Mouse (Mus musculus) testis, postnatal 14 days (tissue): ENCODE data around the gene Cggbp1.
"Not testable (repeated sequence)": the region's sequence is repeated elsewhere in the genome, so short reads cannot be mapped to it uniquely, and the experiment has no call there.

Experiments used
- DNase-seq: peaks from one replicate; pipeline ENCODE4 v3.0.0; 2021; ENCODE audit warnings: low spot score

Gene Cggbp1

GRCm38 (mm10) chr16:64851563-64852362, at the start of gene Cggbp1, which contains the start of gene Zfp654:
Cggbp1 (plus strand) TSS chr16:64851996.
Zfp654 (minus strand) TSS chr16:64851652.
- peak; percentile 100 for DNase-seq

GRCm38 (mm10) chr16:64803041-64803440, 48.8 kb upstream of the Cggbp1 start:
- DNase-seq = no peak

GRCm38 (mm10) chr16:64817094-64817765, 34.6 kb upstream of the Cggbp1 start:
- DNase-seq = no peak

GRCm38 (mm10) chr16:64823890-64824289, 27.9 kb upstream of the Cggbp1 start:
- DNase-seq = no peak

GRCm38 (mm10) chr16:64824474-64824873, 27.3 kb upstream of the Cggbp1 start:
- no peak for DNase-seq

GRCm38 (mm10) chr16:64830291-64830690, 21.5 kb upstream of the Cggbp1 start:
- no peak for DNase-seq

- DNase-seq = no peak
Measured at GRCm38 (mm10) chr16:64835996-64836545, 15.7 kb upstream of the Cggbp1 start.

- DNase-seq = no peak
Measured at GRCm38 (mm10) chr16:64836709-64837108, 15.1 kb upstream of the Cggbp1 start.

- no peak for DNase-seq
Measured at GRCm38 (mm10) chr16:64841481-64842373, 10.1 kb upstream of the Cggbp1 start.

- DNase-seq = no peak
Measured at GRCm38 (mm10) chr16:64842374-64842729, 9.4 kb upstream of the Cggbp1 start.

- DNase-seq = no peak
Measured at GRCm38 (mm10) chr16:64845947-64846346, 5.8 kb upstream of the Cggbp1 start.

GRCm38 (mm10) chr16:64850287-64851084, 1.3 kb upstream of the Cggbp1 start:
- peak; percentile 73 for DNase-seq

- peak; percentile 74 for DNase-seq
Measured at GRCm38 (mm10) chr16:64851085-64851562, 672 bp upstream of the Cggbp1 start.

GRCm38 (mm10) chr16:64852441-64852871, 660 bp downstream of the Cggbp1 start:
- peak; percentile 64 for DNase-seq

GRCm38 (mm10) chr16:64852891-64853290, 1.1 kb downstream of the Cggbp1 start:
- DNase-seq = no peak

GRCm38 (mm10) chr16:64856946-64857345, 5.2 kb downstream of the Cggbp1 start:
- no peak for DNase-seq

GRCm38 (mm10) chr16:64865841-64866240, 14.0 kb downstream of the Cggbp1 start:
- not testable (repeated sequence) for DNase-seq

- no peak for DNase-seq
Measured at GRCm38 (mm10) chr16:64868613-64869012, 16.8 kb downstream of the Cggbp1 start.

GRCm38 (mm10) chr16:64869621-64870020, 17.8 kb downstream of the Cggbp1 start:
- no peak for DNase-seq

GRCm38 (mm10) chr16:64872296-64872695, 20.5 kb downstream of the Cggbp1 start:
- peak; percentile 31 for DNase-seq

- DNase-seq = no peak
Measured at GRCm38 (mm10) chr16:64872841-64873240, 21.0 kb downstream of the Cggbp1 start.
